Mouse (Mus musculus) spleen, adult 2 months (tissue): ENCODE data around the gene Casz1. TPM values are rescaled to one million over a fixed set of nuclear protein-coding genes. Genes with fewer than 3 reads are reported as not detected.
A peak's percentile ranks its signal among the peaks of the same experiment; 100 is the strongest.

Experiments
- DNase-seq, 2 experiments: peaks; one replicate each; pipeline versions ENCODE4 v3.0.0 to v3.0.0-alpha.2; 2012 to 2021; ENCODE audit warnings: low spot score in 2 of 2, low read depth in 1 of 2
- H3K27ac ChIP-seq: fragments of 200-500 bp; 2 replicates; pipeline ENCODE4 v1.5.1; 2012; ENCODE audit warnings: low read length, inconsistent platforms; ENCODE audit not compliant: insufficient read depth
- H3K27me3 ChIP-seq: fragments of 200-500 bp; 2 replicates; pipeline ENCODE4 v1.6.1; 2012; ENCODE audit warnings: mild to moderate bottlenecking, moderate library complexity, low read length, inconsistent platforms; ENCODE audit not compliant: control insufficient read depth, insufficient read depth
- H3K36me3 ChIP-seq: fragments of 200-500 bp; 2 replicates; pipeline ENCODE4 v1.6.1; 2012; ENCODE audit warnings: mild to moderate bottlenecking, low read length, inconsistent platforms; ENCODE audit not compliant: control insufficient read depth, insufficient read depth
- H3K4me1 ChIP-seq: fragments of 200-500 bp; 2 replicates; pipeline ENCODE4 v1.6.1; 2011; ENCODE audit warnings: inconsistent platforms; ENCODE audit not compliant: control insufficient read depth, insufficient read depth, insufficient read length
- H3K4me3 ChIP-seq: fragments of 200-500 bp; 2 replicates; pipeline ENCODE4 v1.5.1; 2011; ENCODE audit warnings: mild to moderate bottlenecking, inconsistent platforms; ENCODE audit not compliant: insufficient read depth, insufficient read length; ENCODE audit errors: extremely low read depth
- CTCF ChIP-seq: fragments of 200-500 bp; IDR thresholded peaks from 2 replicates; pipeline ENCODE4 v1.5.1; 2011; ENCODE audit warnings: mild to moderate bottlenecking, inconsistent platforms; ENCODE audit not compliant: insufficient read depth, insufficient read length, insufficient replicate concordance; ENCODE audit errors: extremely low read depth
- POLR2A ChIP-seq: fragments of 200-500 bp; IDR thresholded peaks from 2 replicates; pipeline ENCODE4 v1.6.1; 2011; ENCODE audit warnings: low read depth, low read length, inconsistent platforms
- WGBS: fragments of 180-500 bp; shearing (Covaris S2); methylation state at CpG from one replicate; pipeline ENCODE4 v1.1.7; 2018; 5-methylcytosine and 5-hydroxymethylcytosine counted together
- polyA plus RNA-seq: library from polyadenylated mRNA; depleted of rRNA; stranded (reverse); fragments of >200 nt; gene quantifications from 2 replicates; pipeline ENCODE4 v1.2.3, GENCODE M21; 2012

Gene Casz1
- polyA plus RNA-seq, 1 experiment = 6.0 TPM

GRCm38 (mm10) chr4:148797475-148798324, 6.5 kb upstream of the Casz1 start:
- DNase-seq = no peak
- 63% methylated on average over 12 of the region's 12 CpGs for WGBS

GRCm38 (mm10) chr4:148803031-148803430, 1.2 kb upstream of the Casz1 start:
- no peak for DNase-seq
- TF ChIP-seq POLR2A (no peak), CTCF (no peak)
- H3K4me3 ChIP-seq = no peak overlapping the region
- H3K36me3 ChIP-seq = no peaks in the 10 kb centered on the region
- WGBS = 62% methylated on average over 4 of the region's 4 CpGs
- H3K27me3 ChIP-seq = peaks cover 20% of the 10 kb centered on the region
- no peaks in the 10 kb centered on the region; the same call in 1 of the 2 replicates for H3K4me1 ChIP-seq
- no peak overlapping the region for H3K27ac ChIP-seq

More at GRCm38 (mm10) chr4:148797475-148798324, 6.5 kb upstream of the Casz1 start:
- Histone ChIP-seq H3K27me3 (no peaks in the 10 kb centered on the region), H3K4me1 (no peaks in the 10 kb centered on the region), H3K4me3 (no peak overlapping the region), H3K36me3 (no peaks in the 10 kb centered on the region), H3K27ac (no peak overlapping the region)
- TF ChIP-seq CTCF (no peak), POLR2A (no peak)

DNA sequence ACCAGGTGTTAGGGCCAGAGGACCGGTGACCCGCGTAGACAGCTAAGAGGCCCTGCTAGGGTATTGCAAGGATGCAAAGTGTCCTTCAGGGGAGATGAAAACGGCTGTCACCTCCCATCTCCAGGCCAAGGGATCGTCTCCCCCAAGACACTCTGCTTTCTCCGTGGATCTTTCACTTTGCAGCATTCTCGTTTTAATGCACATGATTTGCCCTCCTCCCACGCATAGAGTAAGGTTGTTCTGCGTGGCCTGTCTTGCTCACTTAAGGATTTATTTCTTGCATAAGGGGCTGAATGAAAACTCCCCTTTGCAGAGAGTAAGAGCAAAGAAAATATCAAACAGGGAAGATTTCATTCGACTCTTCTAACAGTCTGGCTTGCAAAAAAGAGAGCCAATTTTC, 593 bp upstream of the Casz1 start:
- Histone ChIP-seq H3K36me3 (no peaks in the 10 kb centered on the region), H3K4me1 (no peaks in the 10 kb centered on the region; the same call in 1 of the 2 replicates), H3K27ac (no peak overlapping the region), H3K27me3 (peaks cover 22% of the 10 kb centered on the region), H3K4me3 (no peak overlapping the region)
- no peak for DNase-seq
- no peak for TF ChIP-seq POLR2A
- TF ChIP-seq CTCF = no peak
- WGBS = 26% methylated on average over 10 of the region's 10 CpGs

GRCm38 (mm10) chr4:148804780-148805160, 541 bp downstream of the Casz1 start:
- 3% methylated on average over 13 of the region's 16 CpGs for WGBS
- TF ChIP-seq CTCF (no peak), POLR2A (no peak)
- Histone ChIP-seq H3K27ac (no peak overlapping the region), H3K4me1 (no peaks in the 10 kb centered on the region; the same call in 1 of the 2 replicates), H3K27me3 (peaks cover 22% of the 10 kb centered on the region), H3K36me3 (no peaks in the 10 kb centered on the region), H3K4me3 (no peak overlapping the region; the same call in 1 of the 2 replicates)
- DNase-seq = no peak

- Histone ChIP-seq H3K36me3 (no peaks in the 10 kb centered on the region), H3K27me3 (peaks cover 22% of the 10 kb centered on the region), H3K27ac (no peak overlapping the region), H3K4me3 (peak overlapping the region; percentile 27; the same call in 1 of the 2 replicates), H3K4me1 (no peaks in the 10 kb centered on the region; the same call in 1 of the 2 replicates)
- TF ChIP-seq CTCF (no peak), POLR2A (no peak)
- DNase-seq = no peak
- WGBS = 3% methylated on average over 42 of the region's 42 CpGs
Observed at GRCm38 (mm10) chr4:148805161-148805810, 1.1 kb downstream of the Casz1 start.

- H3K4me3 ChIP-seq = peak overlapping the region; percentile 27; the same call in 1 of the 2 replicates
- H3K36me3 ChIP-seq = no peaks in the 10 kb centered on the region
- no peaks in the 10 kb centered on the region; the same call in 1 of the 2 replicates for H3K4me1 ChIP-seq
- no peak for DNase-seq
- TF ChIP-seq CTCF (no peak), POLR2A (no peak)
- 4% methylated on average over 64 of the region's 64 CpGs for WGBS
- H3K27ac ChIP-seq = no peak overlapping the region
- peaks cover 22% of the 10 kb centered on the region for H3K27me3 ChIP-seq
Observed at GRCm38 (mm10) chr4:148805811-148806747, 1.9 kb downstream of the Casz1 start.
